Mouse (Mus musculus) neural tube, embryonic 15.5 days (tissue): ENCODE data around the gene Qprt. TPM values are rescaled to one million over a fixed set of nuclear protein-coding genes. Genes with fewer than 3 reads are reported as not detected.

Experiments used
- ATAC-seq: fragments of 200-750 bp; cut with Nextera tagmentation; 2 replicates; pipeline ENCODE4 v1.8.0; 2017; ENCODE audit warnings: mild to moderate bottlenecking, moderate TSS enrichment, moderate library complexity; ENCODE audit not compliant: low FRiP score
- H3K27ac ChIP-seq: fragments of 300-500 bp; sonication (generic); replicated peaks from 2 replicates; pipeline ENCODE4 v1.5.1; 2015; ENCODE audit warnings: mild to moderate bottlenecking, inconsistent platforms
- H3K27me3 ChIP-seq: fragments of 300-500 bp; sonication (generic); replicated peaks from 2 replicates; pipeline ENCODE4 v1.6.1; 2015; ENCODE audit warnings: inconsistent platforms
- H3K36me3 ChIP-seq: fragments of 300-500 bp; sonication (generic); 2 replicates; pipeline ENCODE4 v1.6.1; 2015; ENCODE audit warnings: inconsistent platforms
- H3K4me1 ChIP-seq: fragments of 300-500 bp; sonication (generic); 2 replicates; pipeline ENCODE4 v1.6.1; 2015; ENCODE audit warnings: inconsistent platforms
- H3K4me2 ChIP-seq: fragments of 300-500 bp; sonication (generic); 2 replicates; pipeline ENCODE4 v1.6.1; 2015; ENCODE audit warnings: inconsistent platforms, mild to moderate bottlenecking, moderate library complexity
- H3K4me3 ChIP-seq: fragments of 300-500 bp; sonication (generic); replicated peaks from 2 replicates; pipeline ENCODE4 v1.5.1; 2015; ENCODE audit warnings: mild to moderate bottlenecking, inconsistent platforms
- H3K9ac ChIP-seq: fragments of 300-500 bp; sonication (generic); replicated peaks from 2 replicates; pipeline ENCODE4 v1.6.1; 2015; ENCODE audit warnings: mild to moderate bottlenecking, inconsistent platforms
- H3K9me3 ChIP-seq: fragments of 300-500 bp; sonication (generic); replicated peaks from 2 replicates; pipeline ENCODE4 v1.6.1; 2016; ENCODE audit warnings: inconsistent platforms
- WGBS: fragments of 180-500 bp; shearing (Covaris S2); methylation state at CpG from one replicate; pipeline ENCODE4 v1.1.7; 2015; ENCODE audit warnings: mixed read lengths; 5-methylcytosine and 5-hydroxymethylcytosine counted together
- polyA plus RNA-seq: library from polyadenylated mRNA; unstranded; fragments of >200 nt; fragmentation: Nextera tagmentation; extraction: Ambion mirVana; gene quantifications from 2 replicates; pipeline ENCODE4 v1.2.1, GENCODE M21; 2015

Gene Qprt
- polyA plus RNA-seq: 0.75 and 1.1 TPM in 2 replicates

GRCm38 (mm10) chr7:127121911-127122270, at the start of gene Qprt:
Gene Qprt, minus strand, starts transcription at chr7:127122226.
- 6% methylated on average over 7 of the region's 7 CpGs for WGBS
- ATAC-seq: no peak
- 0 out of 2 replicates have a peak, but pooled peaks cover 8% of the 10 kb centered on the region for H3K4me1 ChIP-seq
- peaks cover 26% of the 10 kb centered on the region for H3K27me3 ChIP-seq
- 0 out of 2 replicates have a peak within 1 kb of the TSS, but pooled peaks have one; percentile 5 for H3K4me2 ChIP-seq
- H3K4me3 ChIP-seq: no peak within 1 kb of the TSS
- H3K36me3 ChIP-seq: no peaks in the 10 kb centered on the region
- no peak within 1 kb of the TSS for H3K27ac ChIP-seq
- no peak within 1 kb of the TSS for H3K9ac ChIP-seq
- no peaks in the 10 kb centered on the region; the same call in 1 of the 2 replicates for H3K9me3 ChIP-seq

DNA sequence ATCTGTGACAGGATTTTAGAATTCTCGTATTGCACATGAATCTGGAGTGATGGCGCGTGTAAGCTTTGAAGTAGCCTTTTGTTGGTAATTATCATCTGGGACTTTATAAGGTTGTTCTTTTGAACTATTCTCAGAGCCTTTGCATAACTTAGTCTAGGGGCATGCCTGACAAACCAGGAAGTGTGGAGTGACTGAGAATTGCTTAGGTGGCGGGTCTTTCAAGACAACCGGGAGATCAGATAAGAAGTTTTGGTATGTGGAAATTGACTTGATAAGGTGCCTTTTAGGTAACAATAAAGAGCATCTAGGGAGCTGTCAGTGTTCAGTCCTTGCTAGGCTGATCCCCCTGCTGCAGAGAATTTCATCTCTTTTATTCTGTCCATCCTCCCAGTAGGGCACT, 44.5 kb upstream of the Qprt start:
- Histone ChIP-seq H3K27ac (no peak overlapping the region), H3K4me2 (no peak overlapping the region), H3K4me3 (no peak overlapping the region), H3K27me3 (no peaks in the 10 kb centered on the region), H3K4me1 (no peaks in the 10 kb centered on the region), H3K9me3 (no peaks in the 10 kb centered on the region), H3K9ac (no peak overlapping the region), H3K36me3 (no peaks in the 10 kb centered on the region)
- 94% methylated on average over 5 of the region's 5 CpGs for WGBS
- ATAC-seq: no peak

DNA sequence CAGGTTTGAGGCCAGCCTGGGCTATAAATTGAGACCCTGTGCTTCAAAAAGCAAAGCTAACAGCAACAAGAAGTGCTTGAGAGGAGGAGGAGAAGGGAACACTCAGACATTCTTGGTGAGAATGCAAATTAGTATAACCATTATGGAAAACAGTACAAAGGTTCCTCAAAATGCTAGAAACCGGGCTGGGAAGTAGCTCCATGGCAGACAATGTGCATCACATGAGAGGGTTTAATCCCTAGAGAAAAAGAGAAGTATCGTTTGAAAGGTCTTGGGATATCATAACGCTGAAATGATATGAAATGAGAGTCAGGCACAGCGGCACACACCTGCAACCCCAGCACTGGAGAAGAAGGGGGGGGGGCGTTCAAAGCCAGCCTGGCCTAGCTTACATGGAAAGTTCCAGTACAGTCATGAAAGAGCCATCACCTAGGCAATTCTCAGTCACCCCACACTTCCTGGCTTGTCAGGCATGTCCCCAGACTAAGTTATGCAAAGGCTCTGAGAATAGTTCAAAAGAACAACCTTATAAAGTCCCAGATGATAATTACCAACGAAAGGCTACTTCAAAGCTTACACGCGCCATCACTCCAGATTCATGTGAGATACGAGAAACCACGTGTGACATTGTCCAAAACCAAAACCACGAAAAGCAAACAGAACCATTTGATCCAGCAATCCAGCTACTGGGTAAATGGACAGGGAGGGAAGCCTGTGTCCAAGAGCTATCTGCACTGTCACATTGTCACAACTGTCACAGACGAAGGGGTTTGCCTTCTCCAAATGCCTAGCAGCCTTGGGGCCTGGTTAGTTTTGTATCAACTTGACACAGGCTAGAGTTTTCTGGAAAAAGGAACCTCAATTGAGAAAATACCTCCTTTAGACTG, 43.8 kb upstream of the Qprt start:
- H3K4me2 ChIP-seq: no peak overlapping the region
- no peak overlapping the region for H3K4me3 ChIP-seq
- H3K36me3 ChIP-seq: no peaks in the 10 kb centered on the region
- H3K9me3 ChIP-seq: no peaks in the 10 kb centered on the region
- ATAC-seq: no peak
- no peak overlapping the region for H3K27ac ChIP-seq
- WGBS: 90% methylated on average over 12 of the region's 12 CpGs
- no peak overlapping the region for H3K9ac ChIP-seq
- H3K4me1 ChIP-seq: no peaks in the 10 kb centered on the region
- no peaks in the 10 kb centered on the region for H3K27me3 ChIP-seq

- Histone ChIP-seq H3K9ac (no peak overlapping the region), H3K27me3 (no peaks in the 10 kb centered on the region), H3K4me1 (no peaks in the 10 kb centered on the region), H3K27ac (no peak overlapping the region), H3K9me3 (no peaks in the 10 kb centered on the region), H3K36me3 (no peaks in the 10 kb centered on the region), H3K4me2 (no peak overlapping the region), H3K4me3 (no peak overlapping the region)
- ATAC-seq: no peak
- WGBS: 86% methylated on average over 4 of the region's 4 CpGs
Observed at GRCm38 (mm10) chr7:127164002-127164401, 42.0 kb upstream of the Qprt start.

DNA sequence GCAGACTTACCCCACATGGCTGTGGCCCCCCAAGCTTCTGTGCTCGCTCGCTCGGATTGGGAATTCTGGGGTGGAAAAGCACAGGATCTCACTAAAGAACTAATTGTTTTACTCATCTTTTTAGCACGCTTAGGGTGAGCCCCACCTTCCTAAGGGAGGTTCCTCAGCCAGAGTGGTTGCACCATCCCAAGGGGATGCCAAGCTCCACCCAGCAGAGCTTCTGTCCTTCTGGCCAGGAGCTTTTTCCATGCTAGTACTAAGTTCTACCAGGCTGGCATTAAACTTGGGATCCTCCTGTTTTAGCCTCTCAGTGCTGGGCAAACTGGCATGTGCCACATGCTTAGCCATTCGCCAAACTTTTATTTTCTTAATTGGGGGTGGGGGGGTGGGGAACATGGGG, 40.5 kb upstream of the Qprt start:
- no peak for ATAC-seq
- WGBS: 84% methylated on average over 5 of the region's 5 CpGs
- no peak overlapping the region for H3K4me2 ChIP-seq
- H3K9ac ChIP-seq: no peak overlapping the region
- H3K4me1 ChIP-seq: no peaks in the 10 kb centered on the region
- no peaks in the 10 kb centered on the region for H3K27me3 ChIP-seq
- no peak overlapping the region for H3K4me3 ChIP-seq
- H3K27ac ChIP-seq: no peak overlapping the region
- H3K36me3 ChIP-seq: no peaks in the 10 kb centered on the region
- H3K9me3 ChIP-seq: no peaks in the 10 kb centered on the region

GRCm38 (mm10) chr7:127157548-127157947, 35.5 kb upstream of the Qprt start:
- no peaks in the 10 kb centered on the region for H3K36me3 ChIP-seq
- 90% methylated on average over 4 of the region's 4 CpGs for WGBS

DNA sequence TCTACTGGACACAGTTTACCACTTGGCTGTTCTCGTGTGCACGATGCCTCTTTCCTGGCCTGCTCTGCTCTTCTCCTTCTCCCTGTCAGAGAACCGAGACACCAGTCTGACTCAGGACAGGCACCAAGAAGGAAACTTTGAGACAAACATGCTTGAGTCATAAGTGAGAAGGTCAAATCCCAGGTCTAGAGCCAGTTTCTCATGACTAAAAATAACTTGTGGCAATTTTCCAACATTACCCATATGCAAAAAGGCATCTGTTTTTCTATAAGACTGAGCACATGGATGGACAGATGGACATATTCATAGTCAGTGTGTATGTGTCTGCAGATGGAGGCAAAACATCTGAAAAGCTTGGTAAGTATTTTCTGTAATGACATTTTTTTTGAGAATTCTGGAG, 31.5 kb upstream of the Qprt start:
- no peak overlapping the region for H3K27ac ChIP-seq
- H3K36me3 ChIP-seq: no peaks in the 10 kb centered on the region
- H3K4me1 ChIP-seq: no peaks in the 10 kb centered on the region
- ATAC-seq: no peak
- WGBS: 84% methylated on average over 3 of the region's 3 CpGs
- no peak overlapping the region for H3K9ac ChIP-seq
- H3K27me3 ChIP-seq: no peaks in the 10 kb centered on the region
- no peak overlapping the region for H3K4me3 ChIP-seq
- H3K4me2 ChIP-seq: no peak overlapping the region
- H3K9me3 ChIP-seq: no peaks in the 10 kb centered on the region

More at GRCm38 (mm10) chr7:127157548-127157947, 35.5 kb upstream of the Qprt start:
- Histone ChIP-seq H3K27me3 (no peaks in the 10 kb centered on the region), H3K4me2 (no peak overlapping the region), H3K27ac (no peak overlapping the region), H3K9ac (no peak overlapping the region), H3K9me3 (no peaks in the 10 kb centered on the region), H3K4me1 (no peaks in the 10 kb centered on the region), H3K4me3 (no peak overlapping the region)
- ATAC-seq: no peak

DNA sequence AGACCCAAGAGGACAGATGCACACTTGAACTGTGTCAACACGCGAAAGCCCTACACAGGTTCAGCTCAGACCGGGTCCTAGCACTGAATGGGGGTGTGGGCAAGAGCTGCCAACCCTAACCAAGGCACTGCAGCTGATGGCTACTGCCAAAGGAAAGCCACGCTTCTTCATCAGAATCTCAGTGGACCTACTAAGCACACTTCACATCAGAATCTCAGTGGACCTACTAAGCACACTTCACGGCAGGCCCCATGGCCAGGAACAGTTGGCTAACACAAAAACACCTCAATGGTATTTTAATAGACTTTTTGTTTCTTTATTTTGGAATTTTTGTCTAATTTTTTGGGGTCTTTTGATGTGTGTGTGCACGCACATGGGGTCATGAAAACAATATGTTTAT, 30.4 kb upstream of the Qprt start:
- H3K9me3 ChIP-seq: no peaks in the 10 kb centered on the region
- no peak overlapping the region for H3K4me3 ChIP-seq
- no peaks in the 10 kb centered on the region for H3K4me1 ChIP-seq
- H3K27ac ChIP-seq: no peak overlapping the region
- no peaks in the 10 kb centered on the region for H3K36me3 ChIP-seq
- no peaks in the 10 kb centered on the region for H3K27me3 ChIP-seq
- ATAC-seq: no peak
- 91% methylated on average over 6 of the region's 6 CpGs for WGBS
- H3K9ac ChIP-seq: no peak overlapping the region
- no peak overlapping the region for H3K4me2 ChIP-seq

DNA sequence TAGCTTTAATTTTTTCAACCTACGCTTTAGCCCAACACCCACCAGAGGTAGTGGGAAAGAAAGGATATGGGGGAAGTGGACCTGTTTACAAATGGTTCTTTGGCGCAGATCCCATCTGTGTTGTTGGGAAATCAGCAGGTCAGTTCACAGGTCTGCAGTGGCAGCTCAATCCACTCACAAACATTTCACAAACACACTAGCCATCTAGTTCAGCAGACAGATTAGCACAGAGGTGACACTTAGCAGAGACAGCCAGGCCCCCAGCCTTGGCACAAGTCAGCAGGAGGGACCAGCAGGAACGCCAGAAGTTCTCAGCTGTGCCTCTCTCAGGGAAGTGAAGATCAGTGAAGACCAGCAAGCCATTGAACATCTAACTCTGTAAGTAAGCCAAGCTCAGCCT, 25.9 kb upstream of the Qprt start:
- H3K4me1 ChIP-seq: no peaks in the 10 kb centered on the region
- no peaks in the 10 kb centered on the region for H3K9me3 ChIP-seq
- H3K4me2 ChIP-seq: no peak overlapping the region
- H3K9ac ChIP-seq: no peak overlapping the region
- no peak overlapping the region for H3K4me3 ChIP-seq
- no peak for ATAC-seq
- H3K27me3 ChIP-seq: no peaks in the 10 kb centered on the region
- H3K27ac ChIP-seq: no peak overlapping the region
- no peaks in the 10 kb centered on the region for H3K36me3 ChIP-seq
- 72% methylated on average over 3 of the region's 3 CpGs for WGBS

- Histone ChIP-seq H3K4me2 (no peak overlapping the region), H3K36me3 (no peaks in the 10 kb centered on the region), H3K4me1 (no peaks in the 10 kb centered on the region), H3K27me3 (no peaks in the 10 kb centered on the region), H3K9ac (no peak overlapping the region), H3K9me3 (no peaks in the 10 kb centered on the region), H3K27ac (no peak overlapping the region), H3K4me3 (no peak overlapping the region)
- ATAC-seq: no peak
- WGBS: 64% methylated on average over 2 of the region's 2 CpGs
Observed at GRCm38 (mm10) chr7:127146267-127146603, 24.2 kb upstream of the Qprt start.

- 60% methylated on average over 9 of the region's 9 CpGs for WGBS
- H3K36me3 ChIP-seq: no peaks in the 10 kb centered on the region
- ATAC-seq: no peak
- no peak overlapping the region for H3K9ac ChIP-seq
- no peak overlapping the region for H3K4me3 ChIP-seq
- no peaks in the 10 kb centered on the region for H3K9me3 ChIP-seq
- H3K27ac ChIP-seq: no peak overlapping the region
- no peak overlapping the region for H3K4me2 ChIP-seq
- no peaks in the 10 kb centered on the region for H3K4me1 ChIP-seq
- H3K27me3 ChIP-seq: no peaks in the 10 kb centered on the region
Observed at GRCm38 (mm10) chr7:127145387-127146266, 23.6 kb upstream of the Qprt start.

GRCm38 (mm10) chr7:127144412-127144811, 22.4 kb upstream of the Qprt start:
- Histone ChIP-seq H3K9me3 (no peaks in the 10 kb centered on the region), H3K4me3 (no peak overlapping the region), H3K4me2 (no peak overlapping the region), H3K27ac (no peak overlapping the region), H3K4me1 (no peaks in the 10 kb centered on the region), H3K27me3 (no peaks in the 10 kb centered on the region), H3K9ac (no peak overlapping the region), H3K36me3 (no peaks in the 10 kb centered on the region)
- WGBS: 88% methylated on average over 7 of the region's 7 CpGs
- ATAC-seq: no peak
